Mouse (Mus musculus) ES-Bruce4 (cell line): Measurements from ENCODE around the gene Map2k5.

Experiments used
- CTCF ChIP-seq: IDR thresholded peaks from one replicate; pipeline ENCODE4 v1.8.1; 2011; ENCODE audit warnings: low read depth, low read length
- POLR2A ChIP-seq: IDR thresholded peaks from one replicate; pipeline ENCODE4 v1.8.1; 2011; ENCODE audit warnings: low read length; ENCODE audit not compliant: insufficient read depth

- TF ChIP-seq CTCF, result no peak
- no peak for TF ChIP-seq POLR2A
Measured at GRCm38 (mm10) chr9:63314126-63314525, 63.6 kb downstream of the Map2k5 start.
